Mouse (Mus musculus) heart, postnatal 0 days (tissue): ENCODE results near the gene Thrsp. TPM values are rescaled to one million over a fixed set of nuclear protein-coding genes. Genes with fewer than 3 reads are reported as not detected.
A peak's percentile ranks its signal among the peaks of the same experiment; 100 is the strongest.

Source experiments
- ATAC-seq: fragments of 200-750 bp; cut with Nextera tagmentation; 2 replicates; pipeline ENCODE4 v1.8.0; 2017; ENCODE audit warnings: low read depth, moderate number of reproducible peaks, moderate library complexity; ENCODE audit not compliant: insufficient read depth
- DNase-seq: peaks from one replicate; pipeline ENCODE4 v3.0.0-alpha.2; 2016; ENCODE audit warnings: low spot score
- H3K27ac ChIP-seq: fragments of 300-500 bp; sonication (generic); 2 replicates; pipeline ENCODE4 v1.5.1; 2014; ENCODE audit warnings: low read depth, mild to moderate bottlenecking
- H3K27me3 ChIP-seq: fragments of 300-500 bp; sonication (generic); 2 replicates; pipeline ENCODE4 v1.6.1; 2014; ENCODE audit warnings: low read length, mixed read lengths; ENCODE audit not compliant: control insufficient read depth, insufficient read depth
- H3K36me3 ChIP-seq: fragments of 300-500 bp; sonication (generic); replicated peaks from 2 replicates; pipeline ENCODE4 v1.6.1; 2014; ENCODE audit warnings: low read length, mixed read lengths; ENCODE audit not compliant: control insufficient read depth, insufficient read depth
- H3K4me1 ChIP-seq: fragments of 300-500 bp; sonication (generic); 2 replicates; pipeline ENCODE4 v1.6.1; 2014; ENCODE audit warnings: antibody characterized with exemption; ENCODE audit not compliant: control insufficient read depth, insufficient read depth
- H3K4me2 ChIP-seq: fragments of 300-500 bp; sonication (generic); 2 replicates; pipeline ENCODE4 v1.6.1; 2014; ENCODE audit warnings: low read depth, mild to moderate bottlenecking, low read length, moderate library complexity
- H3K4me3 ChIP-seq: fragments of 300-500 bp; sonication (generic); 2 replicates; pipeline ENCODE4 v1.5.1; 2014; ENCODE audit warnings: low read depth, low read length
- H3K9ac ChIP-seq: fragments of 300-500 bp; sonication (generic); replicated peaks from 2 replicates; pipeline ENCODE4 v1.6.1; 2014; ENCODE audit warnings: low read depth, low read length, mixed read lengths
- H3K9me3 ChIP-seq: fragments of 300-500 bp; sonication (generic); replicated peaks from 2 replicates; pipeline ENCODE4 v1.6.1; 2016; ENCODE audit warnings: low read length; ENCODE audit not compliant: control insufficient read depth
- CTCF ChIP-seq: IDR thresholded peaks from 2 replicates; pipeline ENCODE4 v1.5.1; 2016; ENCODE audit warnings: antibody characterized with exemption, control low read depth, low read depth
- EP300 ChIP-seq: IDR thresholded peaks from 2 replicates; pipeline ENCODE4 v1.6.1; 2016; ENCODE audit warnings: antibody characterized with exemption, low read depth
- WGBS: fragments of 180-500 bp; shearing (Covaris S2); extraction: QIAGEN DNeasy Blood & Tissue Kit; methylation state at CpG from one replicate; pipeline ENCODE4 v1.1.7; 2014; 5-methylcytosine and 5-hydroxymethylcytosine counted together
- polyA plus RNA-seq: library from polyadenylated mRNA; unstranded; fragments of >200 nt; fragmentation: Nextera tagmentation; extraction: Ambion mirVana; gene quantifications from 2 replicates; pipeline ENCODE4 v1.2.1, GENCODE M21; 2015
- total RNA-seq: library from RNA; depleted of rRNA; stranded (reverse); fragments of >200 nt; gene quantifications from 2 replicates; pipeline ENCODE4 v1.2.3, GENCODE M21; 2014; ENCODE audit warnings: low replicate concordance

Gene Thrsp
- total and polyA plus RNA-seq, 2 experiments from 2014 or later: 1.0 to 3.9 TPM

- Histone ChIP-seq H3K27ac (peak within 1 kb of the TSS; percentile 92), H3K4me3 (peak within 1 kb of the TSS; percentile 73), H3K4me2 (peak within 1 kb of the TSS; percentile 73), H3K4me1 (peaks cover 24% of the 10 kb centered on the region), H3K27me3 (no peaks in the 10 kb centered on the region), H3K9ac (peak within 1 kb of the TSS; percentile 95), H3K36me3 (no peaks in the 10 kb centered on the region), H3K9me3 (no peaks in the 10 kb centered on the region)
- ATAC-seq: peak; percentile 93
- DNase-seq: peak; percentile 71
- WGBS: under 1% methylated on average over 54 of the region's 54 CpGs
- TF ChIP-seq EP300 (no peak), CTCF (no peak)
These were observed 17.4 kb downstream of the Thrsp start, which contains the start of gene Ndufc2 for GRCm38 (mm10) chr7:97399960-97400715. TSS of gene Ndufc2 (plus strand) at chr7:97400003.

DNA sequence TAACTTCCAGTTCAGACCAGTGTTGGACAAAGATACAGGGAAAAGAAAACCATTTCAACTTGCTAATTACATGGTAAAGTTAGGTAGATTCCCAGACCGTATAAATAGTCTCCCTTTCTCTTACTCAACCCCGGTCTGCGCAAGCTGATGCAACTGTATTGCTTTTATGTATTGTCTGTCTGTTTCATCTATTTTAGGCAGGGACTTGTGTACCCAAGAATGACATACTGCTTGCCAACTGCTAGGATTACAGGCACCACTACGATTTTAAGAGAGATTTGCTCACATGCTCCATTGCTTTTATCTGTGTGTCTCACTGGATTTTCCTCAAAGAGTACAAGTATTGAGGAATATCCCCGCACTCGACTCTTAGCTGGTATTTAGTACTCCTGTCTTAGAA is 18.6 kb downstream of the Thrsp start:
- TF ChIP-seq EP300: no peak
- H3K36me3 ChIP-seq: no peaks in the 10 kb centered on the region
- WGBS: 85% methylated on average over 6 of the region's 6 CpGs
- DNase-seq (no peak), ATAC-seq (no peak)
- no peak overlapping the region for H3K9ac ChIP-seq
- H3K4me2 ChIP-seq: no peak overlapping the region
- H3K4me1 ChIP-seq: peaks cover 23% of the 10 kb centered on the region
- no peak overlapping the region for H3K4me3 ChIP-seq
- no peak overlapping the region for H3K27ac ChIP-seq
- no peaks in the 10 kb centered on the region for H3K9me3 ChIP-seq
- no peaks in the 10 kb centered on the region for H3K27me3 ChIP-seq

GRCm38 (mm10) chr7:97394375-97394774 is 23.2 kb downstream of the Thrsp start:
- no peaks in the 10 kb centered on the region for H3K27me3 ChIP-seq
- peaks cover 20% of the 10 kb centered on the region for H3K36me3 ChIP-seq
- TF ChIP-seq EP300 (no peak), CTCF (no peak)
- WGBS: 69% methylated on average over 2 of the region's 2 CpGs
- no peak overlapping the region for H3K27ac ChIP-seq
- no peak overlapping the region for H3K9ac ChIP-seq
- H3K4me2 ChIP-seq: no peak overlapping the region
- DNase-seq: no peak
- no peak for ATAC-seq
- H3K4me1 ChIP-seq: peaks cover 2% of the 10 kb centered on the region; the same call in 1 of the 2 replicates
- H3K4me3 ChIP-seq: no peak overlapping the region
- no peaks in the 10 kb centered on the region for H3K9me3 ChIP-seq

DNA sequence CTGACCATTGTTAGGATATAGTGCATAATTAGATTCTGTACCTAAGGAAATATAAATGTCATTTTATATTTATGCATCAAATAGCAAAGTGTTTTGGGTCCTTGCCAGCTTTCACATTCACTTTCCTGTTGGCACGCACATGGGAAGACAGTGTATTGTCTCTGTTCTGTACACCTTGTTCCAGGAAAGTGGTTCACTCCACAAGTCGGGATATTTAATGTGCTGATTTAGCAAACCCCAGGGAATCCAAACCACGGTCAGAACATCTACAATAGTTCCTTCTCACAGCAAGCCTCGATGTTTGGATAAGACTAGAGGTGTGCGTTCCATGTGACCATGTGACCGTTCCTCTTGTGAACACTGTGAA is 25.5 kb downstream of the Thrsp start:
- Histone ChIP-seq H3K36me3 (peaks cover 40% of the 10 kb centered on the region), H3K4me3 (no peak overlapping the region), H3K4me1 (no peaks in the 10 kb centered on the region), H3K9ac (no peak overlapping the region), H3K4me2 (no peak overlapping the region), H3K9me3 (no peaks in the 10 kb centered on the region), H3K27me3 (no peaks in the 10 kb centered on the region), H3K27ac (no peak overlapping the region)
- no peak for TF ChIP-seq CTCF
- TF ChIP-seq EP300: peak; percentile 92
- 67% methylated on average over 6 of the region's 6 CpGs for WGBS
- DNase-seq (no peak), ATAC-seq (peak; percentile 60)

DNA sequence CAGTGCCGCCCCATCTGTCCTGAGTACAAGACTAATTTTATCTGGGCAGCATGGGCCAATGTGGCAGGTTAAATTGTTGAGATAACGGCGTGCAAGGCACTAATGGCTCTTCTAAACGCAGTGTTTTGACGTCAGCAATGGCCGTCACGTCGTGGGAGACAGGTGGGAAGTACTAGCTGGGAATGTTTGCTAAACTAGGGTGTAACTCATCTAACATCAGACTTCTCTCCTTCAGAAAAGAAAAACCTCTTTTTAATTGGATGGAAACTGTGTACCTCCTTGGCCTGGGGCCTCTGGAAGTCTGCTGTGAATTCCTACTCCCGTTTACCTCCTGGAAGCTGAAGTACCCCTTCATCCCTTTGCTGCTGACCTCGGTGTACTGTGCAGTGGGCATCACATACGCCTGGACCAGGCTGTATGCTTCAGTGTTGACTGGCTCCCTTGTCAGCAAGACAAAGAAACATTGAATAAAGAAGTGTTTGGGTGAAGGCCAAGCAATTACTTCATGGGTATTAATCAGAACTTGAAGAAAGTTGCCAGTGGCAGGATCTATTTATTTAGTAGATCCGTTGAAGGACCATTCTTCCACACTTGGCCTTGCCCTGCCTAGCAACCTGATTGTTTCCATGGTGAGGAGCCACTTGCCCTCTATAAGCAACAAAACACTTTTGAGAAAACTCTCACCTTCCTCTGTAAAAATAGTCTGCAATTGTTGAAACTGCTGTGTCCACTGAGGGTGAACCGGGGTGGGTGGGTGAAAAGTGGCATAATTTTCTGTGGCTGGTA is 26.0 kb downstream of the Thrsp start:
- ATAC-seq: 0 out of 2 replicates have a peak, but pooled peaks have one; percentile 14

More for the DNA sequence above, 26.0 kb downstream of the Thrsp start:
- DNase-seq: no peak
- H3K4me2 ChIP-seq: no peak overlapping the region
- peaks cover 44% of the 10 kb centered on the region for H3K36me3 ChIP-seq
- TF ChIP-seq CTCF: no peak
- TF ChIP-seq EP300: no peak
- H3K4me3 ChIP-seq: no peak overlapping the region
- H3K27me3 ChIP-seq: no peaks in the 10 kb centered on the region
- 65% methylated on average over 13 of the region's 13 CpGs for WGBS
- H3K9ac ChIP-seq: no peak overlapping the region
- H3K9me3 ChIP-seq: no peaks in the 10 kb centered on the region
- peak overlapping the region; percentile 26 for H3K27ac ChIP-seq
- H3K4me1 ChIP-seq: no peaks in the 10 kb centered on the region
